Mouse (Mus musculus): Measurements from ENCODE around the gene Sort1.

Gene Sort1

GRCm38 (mm10) chr3:108384425-108384824 lies 100.5 kb downstream of the Sort1 start:
- DNase-seq, result no peak

DNA sequence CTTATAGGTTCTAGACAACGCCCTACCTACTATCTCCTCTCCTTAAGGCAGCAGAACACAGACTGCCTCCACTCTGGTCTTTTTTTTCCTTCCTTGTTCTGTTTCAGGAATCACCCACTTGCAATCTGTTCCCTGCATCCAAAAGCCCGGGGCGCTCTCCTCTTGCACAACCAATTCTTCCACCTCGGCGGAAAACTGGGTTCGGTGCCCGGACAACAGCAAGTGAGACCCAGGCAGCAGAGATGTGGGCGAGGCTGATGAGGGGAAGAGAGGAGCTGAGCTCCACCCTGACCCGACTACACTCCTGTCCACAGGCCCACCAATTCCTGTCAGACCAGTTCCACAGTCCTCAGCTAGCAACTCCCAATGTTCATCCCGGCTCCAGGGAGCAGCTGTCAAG lies 102.3 kb downstream of the Sort1 start:
- DNase-seq, result peak; percentile 81

- peak; percentile 94 for DNase-seq
These were observed 105.2 kb downstream of the Sort1 start for GRCm38 (mm10) chr3:108389111-108389545.

DNA sequence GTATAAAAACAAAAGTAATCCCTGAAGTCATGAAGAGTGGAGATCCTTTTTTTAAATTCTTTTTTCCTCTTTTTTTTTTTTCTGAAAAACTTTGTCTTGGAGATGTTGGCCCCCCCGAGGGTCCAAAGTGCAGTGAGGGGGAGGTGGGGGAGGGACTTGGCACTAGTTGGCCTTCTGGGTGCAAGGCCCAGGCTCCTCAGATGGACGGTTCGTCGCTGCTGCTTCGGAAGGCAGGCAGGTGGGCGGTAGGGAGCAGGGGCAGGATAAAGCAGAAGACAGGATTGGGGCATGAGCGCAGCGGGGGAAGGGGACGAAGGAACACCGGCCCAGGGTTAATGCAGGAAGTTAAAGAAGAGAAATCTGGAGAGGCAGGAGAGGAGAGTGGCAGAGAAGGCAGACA lies 108.4 kb downstream of the Sort1 start:
- no peak for DNase-seq

DNA sequence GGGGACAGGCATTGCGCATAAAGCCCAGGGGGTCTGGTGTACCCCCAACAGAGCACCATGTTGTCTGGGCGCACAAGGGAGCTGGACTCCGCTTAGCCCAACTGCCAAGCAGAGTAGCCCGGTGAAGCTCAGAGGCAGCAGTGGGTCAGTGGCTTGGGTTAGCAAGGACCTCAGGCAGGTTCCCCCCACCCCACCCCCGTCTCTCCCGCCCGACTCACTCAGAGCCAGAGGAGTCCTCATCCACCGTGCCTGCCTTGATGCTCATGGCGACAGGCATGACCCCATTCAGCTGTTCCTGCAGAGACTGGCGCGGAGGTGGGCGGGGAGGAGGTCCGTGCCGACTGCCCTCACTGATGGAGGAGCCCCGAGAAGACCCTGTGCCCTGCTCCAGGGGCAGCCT lies 108.9 kb downstream of the Sort1 start:
- DNase-seq, result no peak

DNA sequence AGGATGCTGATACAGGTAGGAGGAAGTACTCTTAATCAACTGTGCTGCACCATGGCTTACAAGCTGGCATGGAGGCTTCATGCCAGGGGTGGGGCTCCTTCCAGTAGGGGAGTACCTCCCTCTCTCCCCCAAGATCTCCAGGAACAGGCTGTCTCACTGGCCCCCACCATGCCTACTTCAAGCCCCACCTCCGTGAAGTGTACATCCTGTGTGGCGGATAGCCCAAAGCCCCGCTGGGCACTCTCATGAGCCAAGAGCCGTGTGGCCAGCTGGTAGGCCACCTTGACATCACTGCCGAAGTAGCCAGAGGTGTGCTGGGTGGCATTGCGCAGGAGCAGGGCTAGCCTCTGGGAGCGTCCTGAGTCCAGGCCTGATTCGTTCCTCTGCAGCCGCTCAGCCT lies 114.4 kb downstream of the Sort1 start:
- DNase-seq, result no peak

GRCm38 (mm10) chr3:108400442-108400841 lies 116.6 kb downstream of the Sort1 start:
- DNase-seq, result no peak

- peak; percentile 78 for DNase-seq
These were observed 118.0 kb downstream of the Sort1 start for GRCm38 (mm10) chr3:108401692-108402527.

- no peak for DNase-seq
These were observed 118.6 kb downstream of the Sort1 start for GRCm38 (mm10) chr3:108402528-108402920.

DNA sequence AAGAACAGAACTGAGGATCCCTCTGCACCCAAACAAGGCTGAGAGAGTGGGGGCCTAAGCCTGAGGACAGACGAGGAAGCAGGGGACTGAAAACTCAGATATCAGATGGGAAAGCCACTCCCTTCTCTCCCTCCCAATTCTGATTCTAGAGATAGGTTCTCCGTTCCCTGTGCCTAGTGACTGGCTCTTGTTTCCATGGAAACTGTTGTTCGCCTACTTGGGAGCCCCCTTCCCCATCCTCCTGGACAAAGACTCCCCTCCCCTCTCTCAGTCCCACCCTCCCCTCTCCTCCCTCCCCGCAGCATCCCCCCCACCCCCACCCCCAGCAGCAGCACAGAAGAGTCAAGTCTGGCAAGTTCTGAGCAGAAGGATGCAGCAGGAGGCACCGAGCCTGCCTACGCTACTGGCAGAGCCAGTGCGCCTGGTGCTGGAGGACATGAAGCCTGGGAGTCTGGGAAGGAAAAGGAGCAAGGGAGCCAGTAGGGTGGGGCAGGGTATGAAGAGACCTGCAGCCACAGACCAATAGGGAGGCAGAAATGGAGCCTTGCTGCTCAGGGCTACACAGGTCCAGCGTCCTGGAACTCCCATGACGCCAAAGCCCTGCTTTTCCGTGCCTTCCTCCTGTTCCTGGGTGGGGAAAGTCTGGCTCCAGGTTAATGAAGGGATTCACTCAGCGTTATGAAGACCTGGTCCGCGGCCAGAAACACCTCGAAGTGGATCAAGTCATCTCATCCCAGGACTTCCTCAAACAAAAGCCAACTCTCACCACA lies 121.8 kb downstream of the Sort1 start:
- DNase-seq, result peak; percentile 79

DNA sequence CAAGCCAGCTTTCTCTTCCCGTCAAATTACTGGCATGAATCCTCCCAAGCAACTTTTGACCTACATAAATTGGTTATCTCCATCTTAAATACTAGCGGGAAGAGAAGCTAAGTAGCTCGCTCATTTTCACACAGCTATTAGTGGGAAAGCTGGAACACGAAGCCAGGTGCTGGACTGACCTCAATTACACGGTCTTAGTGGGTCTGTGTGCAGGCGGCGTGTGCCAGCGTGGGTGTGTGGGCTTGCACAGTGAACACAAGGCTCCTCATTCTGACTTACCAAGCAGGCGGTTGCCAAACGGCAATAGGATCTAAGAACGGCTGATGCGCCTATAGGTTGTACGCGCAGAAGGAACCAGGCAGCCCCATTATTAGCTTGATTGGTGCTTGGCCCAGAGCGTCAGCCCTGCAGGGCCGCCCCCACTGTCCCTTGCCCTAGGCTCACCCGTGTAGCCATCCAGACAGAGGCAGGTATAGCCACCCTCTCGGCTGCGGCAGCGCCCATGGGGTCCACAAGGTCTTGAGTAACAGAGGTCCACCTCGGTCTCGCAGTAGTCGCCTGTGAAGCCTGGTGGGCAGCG lies 122.5 kb downstream of the Sort1 start:
- DNase-seq, result peak; percentile 61

DNA sequence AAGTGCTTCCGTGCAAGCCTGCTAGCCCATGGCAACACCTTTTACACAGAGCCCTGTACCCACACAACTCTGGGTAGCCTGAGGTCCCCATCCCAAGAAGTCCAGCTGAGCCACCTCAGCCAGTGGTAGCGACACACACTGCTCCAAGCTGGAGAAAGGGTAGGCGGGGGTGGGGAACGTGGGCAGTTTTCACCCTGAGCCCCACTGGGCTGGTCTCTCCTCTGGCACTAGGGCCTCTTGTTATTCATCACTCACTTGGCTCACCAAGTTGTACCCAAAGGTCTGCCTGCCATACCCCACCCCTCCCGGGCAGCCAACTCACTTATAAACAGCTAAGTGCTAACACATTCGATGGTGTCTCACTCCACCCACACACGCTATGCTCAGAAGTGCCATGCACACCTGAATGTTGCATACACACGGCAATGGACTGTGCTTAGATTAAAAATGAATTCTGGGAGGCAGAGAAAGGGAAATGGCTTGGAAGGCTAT lies 124.7 kb downstream of the Sort1 start:
- no peak for DNase-seq

DNA sequence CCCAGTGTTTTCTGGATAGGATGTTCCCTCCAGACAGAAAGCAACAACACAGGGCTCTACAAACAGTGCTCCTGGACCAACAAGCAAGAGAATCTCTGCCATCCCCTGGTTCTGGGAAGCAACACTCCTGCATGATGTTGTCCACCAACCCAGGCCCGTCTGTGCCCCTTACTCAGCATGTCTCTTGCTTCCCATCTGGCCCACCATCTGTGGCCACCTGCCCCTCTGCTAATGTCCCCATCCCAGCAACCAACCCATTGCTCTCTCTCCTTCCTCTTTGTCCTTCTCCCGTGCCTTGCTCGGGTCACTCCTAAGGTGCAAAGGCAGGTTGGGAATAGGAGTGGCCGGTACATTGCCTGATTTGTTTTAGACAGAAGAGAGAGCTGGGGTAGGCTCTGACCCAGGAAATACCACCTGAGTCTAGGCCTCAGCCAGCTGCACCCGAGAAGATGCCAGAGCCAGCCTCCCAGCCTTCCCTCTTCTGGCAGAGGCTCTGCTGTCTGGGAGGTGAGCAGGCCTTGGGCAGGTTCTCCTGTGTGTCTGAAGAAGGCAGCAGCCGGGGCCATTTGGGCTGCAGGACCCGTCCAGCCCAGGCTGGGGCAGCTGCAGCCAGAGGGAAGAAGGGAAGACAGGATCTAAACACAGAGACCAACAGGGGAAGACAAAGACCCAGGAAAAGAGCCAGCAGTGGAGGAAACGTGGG lies 125.9 kb downstream of the Sort1 start:
- DNase-seq, result no peak

DNA sequence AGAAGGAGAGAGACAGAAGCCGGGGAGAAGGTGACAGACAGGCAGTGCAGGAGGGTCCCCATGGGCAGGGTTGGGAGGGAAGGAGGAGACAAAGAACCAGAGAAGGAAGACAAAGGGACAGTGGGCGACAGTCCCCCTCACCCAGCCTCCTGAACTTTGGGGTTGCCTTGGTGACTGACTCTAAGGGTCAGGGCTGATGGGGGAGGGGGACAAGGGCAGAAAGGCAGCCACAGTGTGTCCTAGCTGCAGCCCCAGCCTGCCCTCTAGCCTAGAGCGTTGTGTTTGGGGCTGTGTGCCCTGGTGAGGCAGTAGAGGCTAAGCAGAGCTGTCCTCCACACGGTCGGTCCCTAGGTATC lies 126.5 kb downstream of the Sort1 start:
- no peak for DNase-seq

All from right cerebral cortex, postnatal 25 days (tissue).